Mouse (Mus musculus) heart, postnatal 0 days (tissue): ENCODE results near the gene Vapa.
A peak's percentile ranks its signal among the peaks of the same experiment; 100 is the strongest.

Experiments used
- CTCF ChIP-seq: IDR thresholded peaks from 2 replicates; pipeline ENCODE4 v1.5.1; 2016; ENCODE audit warnings: antibody characterized with exemption, control low read depth, low read depth
- EP300 ChIP-seq: IDR thresholded peaks from 2 replicates; pipeline ENCODE4 v1.6.1; 2016; ENCODE audit warnings: antibody characterized with exemption, low read depth

DNA sequence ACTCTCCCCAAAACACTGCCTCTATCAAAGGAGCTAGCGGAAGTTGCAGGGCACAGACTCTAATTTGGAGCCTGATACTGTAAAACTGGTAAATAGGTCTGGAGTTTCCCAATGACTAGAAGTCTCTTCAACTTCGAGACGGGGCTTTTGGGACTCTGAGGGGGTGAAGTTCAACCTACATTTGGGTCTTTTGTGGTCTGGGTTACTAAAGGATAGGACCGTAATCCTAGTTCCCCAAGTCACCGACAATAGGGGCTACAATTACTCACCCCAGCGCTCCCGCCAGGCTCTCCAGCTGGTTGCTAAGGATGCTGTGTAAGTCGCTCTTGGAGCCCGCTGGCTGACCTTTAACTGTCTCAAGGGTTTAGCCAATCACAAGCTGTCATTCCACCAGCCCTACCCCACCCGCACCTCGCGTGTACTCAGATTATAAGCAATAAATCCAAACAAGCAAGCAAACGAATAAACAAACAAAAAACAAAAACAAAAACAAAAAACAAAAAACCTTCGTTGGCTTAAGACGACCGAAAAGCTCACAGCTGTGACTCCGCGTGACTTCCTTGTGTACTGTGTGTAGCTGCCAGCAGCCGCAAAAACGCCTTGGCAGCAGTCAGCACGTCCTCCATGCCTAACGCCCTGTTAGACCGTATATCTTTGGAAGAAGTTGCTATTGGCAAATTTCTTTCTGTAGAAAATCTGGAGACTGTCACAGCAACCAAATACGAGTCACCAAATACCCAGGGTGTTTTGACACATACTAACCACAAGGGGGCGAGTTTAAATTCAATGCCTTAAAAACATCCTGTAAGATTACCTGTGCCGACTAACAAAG is 72.7 kb downstream of the Vapa start, which contains the start of gene Tmem232:
- TF ChIP-seq CTCF (peak; percentile 58), EP300 (no peak)
